19 mouse cellular contexts compared by ENCODE assay signal in the genomic region with DNA sequence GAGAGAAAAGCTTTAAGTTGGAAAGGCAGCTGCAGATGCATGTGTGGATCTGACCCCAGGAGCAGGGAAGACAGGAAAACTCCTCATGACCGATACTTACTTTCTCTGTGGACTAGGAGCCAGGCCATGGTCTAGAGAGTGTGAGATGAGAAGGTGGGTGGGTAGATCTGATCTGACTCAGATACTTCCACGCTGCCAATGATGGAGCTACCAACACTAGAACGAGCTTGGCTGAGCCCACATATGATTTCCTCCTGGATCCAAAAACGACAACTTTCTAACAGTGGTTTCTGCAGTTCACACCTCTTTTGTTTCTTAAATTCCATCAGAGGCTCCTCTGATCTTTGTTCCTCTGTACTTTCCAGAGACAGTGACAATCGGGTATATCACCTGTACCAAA. TPM values are rescaled to one million over a fixed set of nuclear protein-coding genes. Genes with fewer than 3 reads are reported as not detected.
DNase-seq lines count a peak whose midpoint lies in the region; ATAC-seq lines count a peak whose summit lies in the region.
"Had no signal": no experiment of that assay in that cellular context is flagged by ENCODE, and none has a peak within 500 bp of the region (broad histone marks: within the 10 kb centered on the region; RNA-seq: fewer than 3 reads in every experiment).

No protein-coding gene starts in this region.

- no peak for ATAC-seq in midbrain, embryonic 11.5 days (ENCODE audit: low FRiP score)
- no peak for ATAC-seq in midbrain, embryonic 14.5 days (ENCODE audit: low FRiP score, low TSS enrichment)
- ATAC-seq: forebrain, embryonic 13.5 days; forebrain, embryonic 15.5 days had no signal

- H3K9ac ChIP-seq in midbrain, embryonic 11.5 days (ENCODE audit: low read length), result no peak overlapping the region
- no peak overlapping the region for H3K9ac ChIP-seq in midbrain, embryonic 14.5 days (replicated peaks; ENCODE audit: low read length)
- H3K9ac ChIP-seq: embryonic facial prominence, embryonic 12.5 days; forebrain, embryonic 13.5 days; forebrain, embryonic 15.5 days had no signal

- H3K4me2 ChIP-seq in midbrain, embryonic 11.5 days, result no peak overlapping the region
- H3K4me2 ChIP-seq in midbrain, embryonic 14.5 days (ENCODE audit: low read length), result no peak overlapping the region
- H3K4me2 ChIP-seq: embryonic facial prominence, embryonic 12.5 days; forebrain, embryonic 13.5 days; forebrain, embryonic 15.5 days had no signal

- H3K9me3 ChIP-seq in midbrain, embryonic 11.5 days (ENCODE audit: control insufficient read depth, low read length), result no peaks in the 10 kb centered on the region; the same call in 1 of the 2 replicates
- H3K9me3 ChIP-seq in midbrain, embryonic 14.5 days (ENCODE audit: control insufficient read depth, low read length), result no peaks in the 10 kb centered on the region
- H3K9me3 ChIP-seq: embryonic facial prominence, embryonic 10.5 days; embryonic facial prominence, embryonic 12.5 days; forebrain, embryonic 13.5 days; forebrain, embryonic 15.5 days had no signal

- H3K27ac ChIP-seq in midbrain, embryonic 11.5 days (ENCODE audit: low read depth, low read length), result no peak overlapping the region
- H3K27ac ChIP-seq in midbrain, embryonic 14.5 days (replicated peaks; ENCODE audit: low read depth, low read length), result no peak overlapping the region
- H3K27ac ChIP-seq: embryonic facial prominence, embryonic 10.5 days; embryonic facial prominence, embryonic 12.5 days; forebrain, embryonic 13.5 days; forebrain, embryonic 15.5 days had no signal

- H3K4me3 ChIP-seq in midbrain, embryonic 11.5 days (ENCODE audit: low read depth, low read length), result no peak overlapping the region
- H3K4me3 ChIP-seq in midbrain, embryonic 14.5 days (replicated peaks; ENCODE audit: low read depth, low read length), result no peak overlapping the region
- H3K4me3 ChIP-seq: embryonic facial prominence, embryonic 10.5 days; embryonic facial prominence, embryonic 12.5 days; forebrain, embryonic 13.5 days; forebrain, embryonic 15.5 days had no signal

- no peaks in the 10 kb centered on the region for H3K4me1 ChIP-seq in midbrain, embryonic 11.5 days (ENCODE audit: control insufficient read depth, insufficient read depth, low read length)
- H3K4me1 ChIP-seq in midbrain, embryonic 14.5 days (ENCODE audit: control insufficient read depth, insufficient read depth, low read length), result no peaks in the 10 kb centered on the region
- H3K4me1 ChIP-seq: embryonic facial prominence, embryonic 10.5 days; embryonic facial prominence, embryonic 12.5 days; forebrain, embryonic 13.5 days; forebrain, embryonic 15.5 days had no signal

- no peaks in the 10 kb centered on the region for H3K27me3 ChIP-seq in midbrain, embryonic 11.5 days (ENCODE audit: control insufficient read depth, insufficient read depth, low read length)
- no peaks in the 10 kb centered on the region for H3K27me3 ChIP-seq in midbrain, embryonic 14.5 days (ENCODE audit: control insufficient read depth, insufficient read depth, low read length)
- H3K27me3 ChIP-seq: embryonic facial prominence, embryonic 12.5 days; forebrain, embryonic 13.5 days; forebrain, embryonic 15.5 days had no signal

- WGBS in midbrain, embryonic 11.5 days, result 79% methylated on average over 5 of the region's 5 CpGs
- WGBS in midbrain, embryonic 14.5 days, result 86% methylated on average over 5 of the region's 5 CpGs

- peak; percentile 35 for DNase-seq in heart, adult 11 months
- DNase-seq in heart, adult 8-10 months (ENCODE audit: low spot score), result no peak
- peak; percentile 60 for DNase-seq in midbrain, embryonic 11.5 days (ENCODE audit: low spot score, missing footprints)
- no peak for DNase-seq in midbrain, embryonic 14.5 days
- peak; percentile 12 to 19 for DNase-seq in right cerebral cortex, adult 2 months (ENCODE audit: low spot score in 2 of 2)
- DNase-seq in right cerebral cortex, postnatal 4 days, result no peak
- DNase-seq in yolk sac, embryonic 10.5 days (ENCODE audit: low spot score), result no peak
- DNase-seq: adrenal gland, adult 2 months; adrenal gland, postnatal 10 days; adrenal gland, postnatal 25 days; cerebellum, adult 11-12 months; cerebellum, adult 2 months; cerebellum, adult 9-10 months; cerebellum, postnatal 10 days; cerebellum, postnatal 25 days had no signal

- no peaks in the 10 kb centered on the region for H3K36me3 ChIP-seq in midbrain, embryonic 11.5 days (ENCODE audit: control insufficient read depth, insufficient read depth, low read length)
- H3K36me3 ChIP-seq in midbrain, embryonic 14.5 days (ENCODE audit: control insufficient read depth, insufficient read depth, low read length), result no peaks in the 10 kb centered on the region
- H3K36me3 ChIP-seq: embryonic facial prominence, embryonic 10.5 days; embryonic facial prominence, embryonic 12.5 days; forebrain, embryonic 15.5 days had no signal

RNA-seq across cellular contexts. Expression of gene Ly75, which starts 18.6 kb away (rescaled TPM):
- total RNA-seq in heart, adult 8-10 months (2022), result 1 to 10 TPM in 2 of 4 experiments, under 1 TPM in 2; 0.72 to 1.1 (median 1.0) TPM
- polyA plus RNA-seq in midbrain, embryonic 11.5 days (2014; fragmentation: Nextera tagmentation; extraction: Ambion mirVana), result 2.0 and 2.3 TPM in 2 replicates
- polyA plus RNA-seq in midbrain, embryonic 14.5 days (2014; fragmentation: Nextera tagmentation; extraction: Ambion mirVana), result 0.58 and 0.96 TPM in 2 replicates

Comparison
In these comparisons a context has a peak if more than half of its experiments do, and no peak if none do; other contexts are left out.
1. DNase-seq: peak in heart, adult 11 months (single experiment), midbrain, embryonic 11.5 days (single experiment) and right cerebral cortex, adult 2 months (2 of 2); none in heart, adult 8-10 months (single experiment), midbrain, embryonic 14.5 days (single experiment), right cerebral cortex, postnatal 4 days (single experiment) and yolk sac, embryonic 10.5 days (single experiment).